Mouse (Mus musculus) ES-E14 (cell line): ENCODE data around the gene Tada1. TPM values are rescaled to one million over a fixed set of nuclear protein-coding genes. Genes with fewer than 3 reads are reported as not detected.

ENCODE experiments used
- DNase-seq: peaks from one replicate; pipeline ENCODE4 v3.0.0-alpha.2; 2013; ENCODE audit warnings: low read depth, low spot score
- H3K27ac ChIP-seq: 2 replicates; pipeline ENCODE4 v1.5.1; 2012; ENCODE audit warnings: low read depth, mild to moderate bottlenecking, low read length, moderate library complexity, mixed read lengths; ENCODE audit not compliant: poor library complexity, insufficient read depth, severe bottlenecking
- H3K36me3 ChIP-seq: 2 replicates; pipeline ENCODE4 v1.6.1; 2012; ENCODE audit warnings: mild to moderate bottlenecking, low read length, moderate library complexity, mixed read lengths; ENCODE audit not compliant: control insufficient read depth, poor library complexity, insufficient read depth, severe bottlenecking
- H3K4me1 ChIP-seq, 2 experiments: fragments of 150-350 bp in 1 of 2; sonication (generic) in 1 of 2; 2 replicates each; pipeline ENCODE4 v1.6.1; 2012; ENCODE audit warnings: low read length in 2 of 2, mild to moderate bottlenecking in 1 of 2, mixed read lengths in 1 of 2; ENCODE audit not compliant: control insufficient read depth in 2 of 2, insufficient read depth in 2 of 2, poor library complexity in 1 of 2
- H3K4me3 ChIP-seq, 2 experiments: fragments of 150-350 bp in 1 of 2; sonication (generic) in 1 of 2; 2 replicates each; pipeline ENCODE4 v1.5.1; 2012; ENCODE audit warnings: low read length in 2 of 2, low read depth in 1 of 2, mild to moderate bottlenecking in 1 of 2, mixed read lengths in 1 of 2; ENCODE audit not compliant: insufficient read depth in 1 of 2, poor library complexity in 1 of 2, severe bottlenecking in 1 of 2
- H3K9ac ChIP-seq: 2 replicates; pipeline ENCODE4 v1.6.1; 2012; ENCODE audit warnings: low read depth, mild to moderate bottlenecking, low read length, mixed read lengths; ENCODE audit not compliant: poor library complexity, insufficient read depth, severe bottlenecking
- H3K9me3 ChIP-seq: fragments of 150-350 bp; sonication (generic); 2 replicates; pipeline ENCODE4 v1.6.1; 2012; ENCODE audit warnings: low read depth, mild to moderate bottlenecking, low read length; ENCODE audit not compliant: control insufficient read depth, insufficient read depth
- CHD2 ChIP-seq: IDR thresholded peaks from 2 replicates; pipeline ENCODE4 v1.6.1; 2014; ENCODE audit warnings: mild to moderate bottlenecking, low read depth, low read length, inconsistent platforms
- HCFC1 ChIP-seq: IDR thresholded peaks from 2 replicates; pipeline ENCODE4 v1.6.1; 2012; ENCODE audit warnings: low read length, inconsistent platforms, borderline replicate concordance; ENCODE audit not compliant: insufficient read depth
- MAFK ChIP-seq: IDR thresholded peaks from 2 replicates; pipeline ENCODE4 v1.6.1; 2014; ENCODE audit warnings: mild to moderate bottlenecking, low read depth, low read length, inconsistent platforms; ENCODE audit not compliant: insufficient read depth
- ZC3H11A ChIP-seq: IDR thresholded peaks from 2 replicates; pipeline ENCODE4 v1.6.1; 2012; ENCODE audit warnings: low read depth, mild to moderate bottlenecking, inconsistent platforms, low read length, borderline replicate concordance
- ZNF384 ChIP-seq: IDR thresholded peaks from 2 replicates; pipeline ENCODE4 v1.6.1; 2012; ENCODE audit warnings: low read depth, low read length, inconsistent platforms
- in situ Hi-C, 2 experiments: fragments of 600-800 bp; cut with MboI; formaldehyde crosslinking; loops; one replicate each; pipeline ENCODE4 v1.15.1; 2025; ENCODE audit warnings: low sequenced_read_pairs in 2 of 2, inconsistent platforms in 1 of 2; ENCODE audit not compliant: unreplicated experiment in 2 of 2
- total RNA-seq: library from RNA; depleted of rRNA; stranded (reverse); fragments of 300-350 nt; gene quantifications from 2 replicates; pipeline ENCODE4 v1.2.3, GENCODE M21; 2012

The Tada1 gene
- total RNA-seq, 1 experiment, result 5.5 TPM

DNA sequence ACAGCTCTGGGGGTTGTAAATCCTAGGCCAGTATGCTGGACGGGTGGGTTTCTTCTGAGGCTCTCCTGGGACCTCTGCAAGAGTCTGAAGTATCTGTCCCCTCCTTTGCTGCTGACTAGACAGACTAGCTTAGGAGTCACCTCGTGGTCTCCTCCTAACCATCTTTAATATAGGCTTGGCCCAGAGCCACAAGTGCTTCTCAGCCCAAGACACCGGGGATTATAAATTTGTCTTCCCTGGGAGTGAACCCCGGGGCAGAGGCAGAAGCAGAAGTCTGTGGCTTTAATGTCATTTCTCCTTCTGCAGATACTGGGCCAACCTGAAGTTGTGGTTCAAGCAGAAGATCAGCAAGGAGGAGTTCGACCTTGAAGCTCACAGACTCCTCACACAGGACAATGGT, 2.9 kb downstream of the Tada1 start:
- Histone ChIP-seq H3K9ac (no peak overlapping the region), H3K27ac (no peak overlapping the region), H3K36me3 (no peaks in the 10 kb centered on the region), H3K9me3 (no peaks in the 10 kb centered on the region), H3K4me1 (no peaks in the 10 kb centered on the region), H3K4me3 (no peak overlapping the region)
- in situ Hi-C loops, result no loop called here
- no peak for TF ChIP-seq CHD2
- no peak for TF ChIP-seq ZNF384
- TF ChIP-seq MAFK, result no peak
- TF ChIP-seq HCFC1, result no peak
- no peak for TF ChIP-seq ZC3H11A
- no peak for DNase-seq

DNA sequence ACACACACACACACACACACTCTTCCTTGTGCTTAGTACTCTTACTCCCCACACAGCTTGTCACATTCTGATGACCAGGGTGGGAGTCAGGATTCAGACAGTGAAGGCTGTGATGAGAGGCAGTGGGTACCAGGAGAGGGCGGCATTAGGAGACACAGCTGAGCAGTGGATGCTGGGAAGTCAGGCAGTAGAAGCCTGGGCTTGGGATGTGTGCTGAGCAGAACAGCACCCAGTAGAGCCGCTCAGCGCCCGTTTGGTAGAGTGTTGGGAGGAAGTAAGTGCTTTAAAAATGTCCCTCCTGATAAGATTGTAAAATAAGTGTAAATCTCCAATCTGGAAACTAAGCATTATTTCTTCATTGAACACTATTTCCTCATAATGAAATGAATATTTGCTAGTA, 3.7 kb downstream of the Tada1 start:
- no peak overlapping the region for H3K27ac ChIP-seq
- no peak overlapping the region for H3K9ac ChIP-seq
- H3K36me3 ChIP-seq, result no peaks in the 10 kb centered on the region
- no peaks in the 10 kb centered on the region for H3K9me3 ChIP-seq
- in situ Hi-C loops, result no loop called here
- TF ChIP-seq ZC3H11A, result no peak
- no peak for TF ChIP-seq HCFC1
- no peak for TF ChIP-seq MAFK
- no peak for TF ChIP-seq ZNF384
- TF ChIP-seq CHD2, result no peak
- H3K4me3 ChIP-seq, result no peak overlapping the region
- DNase-seq, result no peak
- no peaks in the 10 kb centered on the region for H3K4me1 ChIP-seq

GRCm38 (mm10) chr1:166384614-166385013, 5.7 kb downstream of the Tada1 start:
- Histone ChIP-seq H3K36me3 (peaks cover 7% of the 10 kb centered on the region; the same call in 1 of the 2 replicates), H3K4me3 (no peak overlapping the region), H3K27ac (no peak overlapping the region), H3K9ac (no peak overlapping the region), H3K9me3 (no peaks in the 10 kb centered on the region), H3K4me1 (no peaks in the 10 kb centered on the region)
- TF ChIP-seq ZNF384, result no peak
- no peak for TF ChIP-seq ZC3H11A
- TF ChIP-seq MAFK, result no peak
- no peak for TF ChIP-seq CHD2
- TF ChIP-seq HCFC1, result no peak
- in situ Hi-C loops, result no loop called here
- DNase-seq, result no peak

GRCm38 (mm10) chr1:166385431-166385830, 6.5 kb downstream of the Tada1 start:
- Histone ChIP-seq H3K27ac (no peak overlapping the region), H3K9ac (no peak overlapping the region), H3K4me1 (no peaks in the 10 kb centered on the region), H3K36me3 (peaks cover 9% of the 10 kb centered on the region; the same call in 1 of the 2 replicates), H3K9me3 (no peaks in the 10 kb centered on the region), H3K4me3 (no peak overlapping the region)
- in situ Hi-C loops, result no loop called here
- DNase-seq, result no peak
- TF ChIP-seq MAFK (no peak), ZC3H11A (no peak), ZNF384 (no peak), HCFC1 (no peak), CHD2 (no peak)

GRCm38 (mm10) chr1:166388511-166388910, 9.6 kb downstream of the Tada1 start:
- no peak overlapping the region for H3K27ac ChIP-seq
- TF ChIP-seq ZC3H11A (no peak), ZNF384 (no peak), CHD2 (no peak), HCFC1 (no peak), MAFK (no peak)
- in situ Hi-C loops, result no loop called here
- H3K36me3 ChIP-seq, result peaks cover 10% of the 10 kb centered on the region; the same call in 1 of the 2 replicates
- H3K4me3 ChIP-seq, result no peak overlapping the region
- no peak overlapping the region for H3K9ac ChIP-seq
- no peaks in the 10 kb centered on the region for H3K4me1 ChIP-seq
- no peak for DNase-seq
- no peaks in the 10 kb centered on the region for H3K9me3 ChIP-seq
